In the genomic region with DNA sequence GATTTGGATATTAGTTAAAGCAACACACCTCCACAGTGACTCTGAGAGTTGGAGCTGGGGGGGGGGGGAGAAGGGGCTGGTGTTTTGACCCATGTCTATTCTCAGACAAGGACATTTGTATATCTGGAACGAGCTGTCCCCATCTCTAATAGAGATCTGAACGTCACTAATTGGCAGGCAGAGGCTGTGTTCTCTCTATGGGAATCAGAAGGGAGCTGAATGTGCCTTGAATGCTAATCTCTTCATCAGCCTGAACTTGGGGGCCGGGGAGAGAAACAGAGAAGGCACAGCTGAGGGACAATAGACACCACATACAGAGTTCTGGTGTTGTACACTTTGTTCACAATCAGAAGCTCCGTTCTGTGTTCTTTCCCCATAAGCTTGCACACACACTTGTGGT, we compare ENCODE assay signal across 16 mouse cellular contexts.
DNase-seq lines count a peak whose midpoint lies in the region; ATAC-seq lines count a peak whose summit lies in the region.
"Had no signal": no experiment of that assay in that cellular context is flagged by ENCODE, and none has a peak within 500 bp of the region (broad histone marks: within the 10 kb centered on the region; RNA-seq: fewer than 3 reads in every experiment).

No protein-coding gene starts in this region.

- H3K4me1 ChIP-seq in hindbrain, embryonic 12.5 days, result peaks cover 26% of the 10 kb centered on the region
- peaks cover 33% of the 10 kb centered on the region for H3K4me1 ChIP-seq in hindbrain, embryonic 10.5 days (replicated peaks)
- H3K4me1 ChIP-seq in midbrain, embryonic 11.5 days (ENCODE audit: control insufficient read depth, insufficient read depth, low read length), result peaks cover 15% of the 10 kb centered on the region
- H3K4me1 ChIP-seq in midbrain, embryonic 10.5 days, result peaks cover 41% of the 10 kb centered on the region
- peaks cover 34% of the 10 kb centered on the region for H3K4me1 ChIP-seq in forebrain, embryonic 14.5 days (ENCODE audit: control insufficient read depth, insufficient read depth, low read length)
- H3K4me1 ChIP-seq in midbrain, embryonic 15.5 days, result peaks cover 35% of the 10 kb centered on the region

- ATAC-seq in hindbrain, embryonic 12.5 days (ENCODE audit: low FRiP score), result peak; percentile 71
- peak; percentile 83; the same call in 1 of the 2 replicates for ATAC-seq in midbrain, embryonic 11.5 days (ENCODE audit: low FRiP score)
- peak; percentile 69 for ATAC-seq in forebrain, embryonic 14.5 days
- 0 out of 2 replicates have a peak, but pooled peaks have one; percentile 20 for ATAC-seq in midbrain, embryonic 15.5 days (replicated peaks)
- ATAC-seq in megakaryocyte progenitor cell, adult 5-6 weeks (replicated peaks; ENCODE audit: poor library complexity), result no peak
- ATAC-seq: intestine, postnatal 0 days had no signal

- no peak for DNase-seq in hindbrain, embryonic 10.5 days (ENCODE audit: low spot score)
- DNase-seq in midbrain, embryonic 11.5 days (ENCODE audit: low spot score, missing footprints), result no peak
- no peak for DNase-seq in midbrain, embryonic 10.5 days (ENCODE audit: low spot score)
- DNase-seq in forebrain, embryonic 14.5 days (ENCODE audit: low spot score), result peak; percentile 91
- no peak for DNase-seq in spleen, postnatal 36 days (ENCODE audit: low spot score in 2 of 2)
- DNase-seq: adrenal gland, adult 8-10 months; B cell, adult 2 months; cerebellum, adult 18-20 months; kidney, postnatal 10 days had no signal

- H3K9me3 ChIP-seq in hindbrain, embryonic 12.5 days (replicated peaks), result no peaks in the 10 kb centered on the region
- no peaks in the 10 kb centered on the region for H3K9me3 ChIP-seq in hindbrain, embryonic 10.5 days
- no peaks in the 10 kb centered on the region for H3K9me3 ChIP-seq in midbrain, embryonic 11.5 days (ENCODE audit: control insufficient read depth, low read length)
- H3K9me3 ChIP-seq in midbrain, embryonic 10.5 days (replicated peaks), result no peaks in the 10 kb centered on the region
- no peaks in the 10 kb centered on the region for H3K9me3 ChIP-seq in forebrain, embryonic 14.5 days (replicated peaks; ENCODE audit: control insufficient read depth, low read length)
- H3K9me3 ChIP-seq in midbrain, embryonic 15.5 days, result no peaks in the 10 kb centered on the region
- H3K9me3 ChIP-seq: limb, embryonic 13.5 days had no signal

- H3K4me2 ChIP-seq in hindbrain, embryonic 12.5 days (replicated peaks), result no peak overlapping the region
- H3K4me2 ChIP-seq in midbrain, embryonic 11.5 days, result no peak overlapping the region
- H3K4me2 ChIP-seq in forebrain, embryonic 14.5 days (ENCODE audit: low read length), result no peak overlapping the region
- H3K4me2 ChIP-seq in midbrain, embryonic 15.5 days, result no peak overlapping the region
- H3K4me2 ChIP-seq: limb, embryonic 13.5 days had no signal

- H3K9ac ChIP-seq in hindbrain, embryonic 12.5 days, result no peak overlapping the region
- H3K9ac ChIP-seq in midbrain, embryonic 11.5 days (ENCODE audit: low read length), result no peak overlapping the region
- no peak overlapping the region for H3K9ac ChIP-seq in forebrain, embryonic 14.5 days (ENCODE audit: low read length)
- no peak overlapping the region for H3K9ac ChIP-seq in midbrain, embryonic 15.5 days
- H3K9ac ChIP-seq: limb, embryonic 13.5 days; liver, embryonic 14.5 days had no signal

- no peaks in the 10 kb centered on the region for H3K27me3 ChIP-seq in hindbrain, embryonic 12.5 days
- H3K27me3 ChIP-seq in hindbrain, embryonic 10.5 days (ENCODE audit: insufficient read depth, poor library complexity, severe bottlenecking), result no peaks in the 10 kb centered on the region
- H3K27me3 ChIP-seq in midbrain, embryonic 11.5 days (ENCODE audit: control insufficient read depth, insufficient read depth, low read length), result no peaks in the 10 kb centered on the region
- no peaks in the 10 kb centered on the region for H3K27me3 ChIP-seq in midbrain, embryonic 10.5 days (ENCODE audit: low read depth, poor library complexity, severe bottlenecking)
- no peaks in the 10 kb centered on the region for H3K27me3 ChIP-seq in forebrain, embryonic 14.5 days (replicated peaks; ENCODE audit: control insufficient read depth, insufficient read depth, low read length)
- no peaks in the 10 kb centered on the region for H3K27me3 ChIP-seq in midbrain, embryonic 15.5 days (replicated peaks)

- H3K4me3 ChIP-seq in hindbrain, embryonic 12.5 days, result no peak overlapping the region
- no peak overlapping the region for H3K4me3 ChIP-seq in hindbrain, embryonic 10.5 days
- H3K4me3 ChIP-seq in midbrain, embryonic 11.5 days (ENCODE audit: low read depth, low read length), result no peak overlapping the region
- no peak overlapping the region for H3K4me3 ChIP-seq in midbrain, embryonic 10.5 days
- no peak overlapping the region for H3K4me3 ChIP-seq in forebrain, embryonic 14.5 days (ENCODE audit: low read depth, low read length)
- no peak overlapping the region for H3K4me3 ChIP-seq in midbrain, embryonic 15.5 days
- H3K4me3 ChIP-seq: left cerebral cortex, adult 2 months; limb, embryonic 13.5 days had no signal

- H3K36me3 ChIP-seq in hindbrain, embryonic 12.5 days, result no peaks in the 10 kb centered on the region
- no peaks in the 10 kb centered on the region for H3K36me3 ChIP-seq in hindbrain, embryonic 10.5 days
- H3K36me3 ChIP-seq in midbrain, embryonic 11.5 days (ENCODE audit: control insufficient read depth, insufficient read depth, low read length), result no peaks in the 10 kb centered on the region
- H3K36me3 ChIP-seq in midbrain, embryonic 10.5 days, result no peaks in the 10 kb centered on the region
- H3K36me3 ChIP-seq in forebrain, embryonic 14.5 days (ENCODE audit: control insufficient read depth, insufficient read depth, low read length), result no peaks in the 10 kb centered on the region
- no peaks in the 10 kb centered on the region for H3K36me3 ChIP-seq in midbrain, embryonic 15.5 days (replicated peaks)
- H3K36me3 ChIP-seq: limb, embryonic 13.5 days had no signal

- H3K27ac ChIP-seq in hindbrain, embryonic 12.5 days, result no peak overlapping the region
- no peak overlapping the region for H3K27ac ChIP-seq in hindbrain, embryonic 10.5 days
- H3K27ac ChIP-seq in midbrain, embryonic 11.5 days (ENCODE audit: low read depth, low read length), result no peak overlapping the region
- H3K27ac ChIP-seq in midbrain, embryonic 10.5 days (replicated peaks), result no peak overlapping the region
- no peak overlapping the region for H3K27ac ChIP-seq in forebrain, embryonic 14.5 days (ENCODE audit: low read depth, low read length)
- H3K27ac ChIP-seq in midbrain, embryonic 15.5 days, result no peak overlapping the region
- H3K27ac ChIP-seq: left cerebral cortex, adult 2 months; limb, embryonic 13.5 days; liver, embryonic 14.5 days had no signal

- WGBS in hindbrain, embryonic 12.5 days, result 32% methylated on average over 4 of the region's 4 CpGs
- 58% methylated on average over 4 of the region's 4 CpGs for WGBS in hindbrain, embryonic 10.5 days
- 45% methylated on average over 4 of the region's 4 CpGs for WGBS in midbrain, embryonic 11.5 days
- 58% methylated on average over 4 of the region's 4 CpGs for WGBS in midbrain, embryonic 10.5 days
- 9% methylated on average over 4 of the region's 4 CpGs for WGBS in forebrain, embryonic 14.5 days
- WGBS in midbrain, embryonic 15.5 days, result 15% methylated on average over 4 of the region's 4 CpGs
